Mouse (Mus musculus) kidney, embryonic 16.5 days (tissue): ENCODE results near the gene Faiml. TPM values are rescaled to one million over a fixed set of nuclear protein-coding genes. Genes with fewer than 3 reads are reported as not detected.

ENCODE experiments used
- ATAC-seq: fragments of 200-750 bp; cut with Nextera tagmentation; 2 replicates; pipeline ENCODE4 v1.8.0; 2017; ENCODE audit warnings: moderate TSS enrichment; ENCODE audit not compliant: low FRiP score, low TSS enrichment
- H3K27ac ChIP-seq: fragments of 300-500 bp; sonication (generic); 2 replicates; pipeline ENCODE4 v1.5.1; 2014; ENCODE audit warnings: low read length
- H3K27me3 ChIP-seq: fragments of 300-500 bp; sonication (generic); 2 replicates; pipeline ENCODE4 v1.6.1; 2014; ENCODE audit warnings: low read length, control low read depth, mixed read lengths; ENCODE audit not compliant: insufficient read depth
- H3K36me3 ChIP-seq: fragments of 300-500 bp; sonication (generic); 2 replicates; pipeline ENCODE4 v1.6.1; 2014; ENCODE audit warnings: low read length, control low read depth, mixed read lengths; ENCODE audit not compliant: insufficient read depth
- H3K4me1 ChIP-seq: fragments of 300-500 bp; sonication (generic); 2 replicates; pipeline ENCODE4 v1.6.1; 2014; ENCODE audit warnings: low read length, control low read depth, mixed read lengths; ENCODE audit not compliant: insufficient read depth
- H3K4me2 ChIP-seq: fragments of 300-500 bp; sonication (generic); replicated peaks from 2 replicates; pipeline ENCODE4 v1.6.1; 2014; ENCODE audit warnings: low read depth, low read length
- H3K4me3 ChIP-seq: fragments of 300-500 bp; sonication (generic); 2 replicates; pipeline ENCODE4 v1.5.1; 2014; ENCODE audit warnings: mild to moderate bottlenecking, low read length
- H3K9ac ChIP-seq: fragments of 300-500 bp; sonication (generic); replicated peaks from 2 replicates; pipeline ENCODE4 v1.6.1; 2014; ENCODE audit warnings: low read length
- H3K9me3 ChIP-seq: fragments of 300-500 bp; sonication (generic); 2 replicates; pipeline ENCODE4 v1.6.1; 2016; ENCODE audit warnings: low read length, control low read depth
- WGBS: fragments of 180-500 bp; shearing (Covaris S2); extraction: QIAGEN DNeasy Blood & Tissue Kit; methylation state at CpG from one replicate; pipeline ENCODE4 v1.1.7; 2014; 5-methylcytosine and 5-hydroxymethylcytosine counted together
- polyA plus RNA-seq: library from polyadenylated mRNA; unstranded; fragments of >200 nt; fragmentation: Nextera tagmentation; extraction: Ambion mirVana; gene quantifications from 2 replicates; pipeline ENCODE4 v1.2.1, GENCODE M21; 2015

Faiml gene
- polyA plus RNA-seq, 1 experiment from 2014 or later: not detected

DNA sequence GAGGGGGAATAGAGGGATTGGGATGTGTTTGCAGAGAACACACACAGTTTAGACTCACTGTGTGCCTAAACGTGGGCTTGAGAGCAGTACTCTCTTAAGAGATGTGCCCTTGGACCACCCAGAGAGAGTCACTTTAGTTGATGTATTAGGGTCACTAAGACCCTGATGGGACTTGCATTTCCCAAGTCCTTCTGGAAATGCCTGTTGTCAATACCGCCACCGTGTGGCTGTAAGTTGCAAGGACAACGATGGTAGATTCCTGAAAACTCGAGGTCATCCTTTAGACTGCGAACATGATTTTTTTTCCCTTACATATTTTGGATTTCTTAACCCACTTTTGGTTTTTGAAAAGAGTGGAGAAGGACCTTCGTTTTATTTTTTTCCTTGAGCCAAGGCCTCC is 5.0 kb upstream of the Faiml start:
- Histone ChIP-seq H3K4me1 (peaks cover 7% of the 10 kb centered on the region), H3K36me3 (no peaks in the 10 kb centered on the region), H3K27ac (no peak overlapping the region), H3K27me3 (no peaks in the 10 kb centered on the region), H3K9me3 (no peaks in the 10 kb centered on the region), H3K4me2 (peak overlapping the region; percentile 66; the same call in 1 of the 2 replicates), H3K4me3 (no peak overlapping the region), H3K9ac (no peak overlapping the region)
- ATAC-seq: no peak
- WGBS: 3% methylated on average over 7 of the region's 7 CpGs

GRCm38 (mm10) chr9:99240571-99240970 is 3.5 kb upstream of the Faiml start:
- ATAC-seq: no peak
- H3K27me3 ChIP-seq: no peaks in the 10 kb centered on the region
- H3K36me3 ChIP-seq: no peaks in the 10 kb centered on the region
- no peaks in the 10 kb centered on the region for H3K9me3 ChIP-seq
- WGBS: 41% methylated on average over 5 of the region's 5 CpGs
- no peak overlapping the region for H3K27ac ChIP-seq
- H3K4me2 ChIP-seq: no peak overlapping the region
- peaks cover 7% of the 10 kb centered on the region for H3K4me1 ChIP-seq
- no peak overlapping the region for H3K4me3 ChIP-seq
- H3K9ac ChIP-seq: no peak overlapping the region

GRCm38 (mm10) chr9:99239256-99239655 is 2.2 kb upstream of the Faiml start:
- H3K4me3 ChIP-seq: no peak overlapping the region
- H3K9ac ChIP-seq: no peak overlapping the region
- H3K27me3 ChIP-seq: no peaks in the 10 kb centered on the region
- H3K27ac ChIP-seq: no peak overlapping the region
- ATAC-seq: no peak
- H3K4me2 ChIP-seq: no peak overlapping the region
- H3K36me3 ChIP-seq: no peaks in the 10 kb centered on the region
- WGBS: 85% methylated on average over 1 of the region's 1 CpGs
- peaks cover 7% of the 10 kb centered on the region for H3K4me1 ChIP-seq
- no peaks in the 10 kb centered on the region for H3K9me3 ChIP-seq

GRCm38 (mm10) chr9:99238276-99238675 is 1.2 kb upstream of the Faiml start:
- Histone ChIP-seq H3K9me3 (no peaks in the 10 kb centered on the region), H3K9ac (no peak overlapping the region), H3K36me3 (no peaks in the 10 kb centered on the region), H3K4me1 (peaks cover 7% of the 10 kb centered on the region), H3K27ac (no peak overlapping the region), H3K27me3 (no peaks in the 10 kb centered on the region), H3K4me3 (no peak overlapping the region), H3K4me2 (no peak overlapping the region)
- ATAC-seq: no peak
- 83% methylated on average over 10 of the region's 10 CpGs for WGBS

DNA sequence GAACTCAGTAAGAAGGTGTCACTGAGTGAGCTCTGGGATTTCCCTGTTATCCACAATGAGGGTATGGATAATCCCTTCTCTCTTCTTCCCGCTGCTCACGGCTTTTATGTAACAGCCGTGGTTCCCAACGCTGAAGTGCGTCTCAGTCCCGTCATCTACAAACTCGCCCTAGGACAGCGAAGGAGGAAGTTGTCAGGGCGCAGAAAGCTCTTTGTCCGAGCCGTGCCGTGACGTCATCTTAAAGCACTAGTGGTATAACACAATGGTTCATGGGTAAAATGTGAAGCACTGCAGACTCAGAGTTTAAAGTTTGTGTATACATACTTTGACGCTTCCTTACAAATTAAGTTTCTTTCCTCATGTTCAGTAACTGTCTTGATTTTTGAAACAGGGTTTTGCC is 7.6 kb downstream of the Faiml start:
- Histone ChIP-seq H3K27ac (no peak overlapping the region), H3K4me3 (no peak overlapping the region), H3K9ac (no peak overlapping the region), H3K36me3 (no peaks in the 10 kb centered on the region), H3K4me1 (no peaks in the 10 kb centered on the region), H3K27me3 (no peaks in the 10 kb centered on the region), H3K4me2 (no peak overlapping the region), H3K9me3 (no peaks in the 10 kb centered on the region)
- 86% methylated on average over 14 of the region's 14 CpGs for WGBS
- ATAC-seq: no peak

- Histone ChIP-seq H3K27ac (no peak overlapping the region), H3K4me3 (no peak overlapping the region), H3K4me2 (no peak overlapping the region), H3K9ac (no peak overlapping the region), H3K4me1 (no peaks in the 10 kb centered on the region), H3K27me3 (no peaks in the 10 kb centered on the region), H3K9me3 (no peaks in the 10 kb centered on the region), H3K36me3 (no peaks in the 10 kb centered on the region)
- no peak for ATAC-seq
- WGBS: 76% methylated on average over 3 of the region's 3 CpGs
Observed at GRCm38 (mm10) chr9:99224583-99224982, 12.5 kb downstream of the Faiml start.

GRCm38 (mm10) chr9:99221636-99222035 is 15.4 kb downstream of the Faiml start:
- ATAC-seq: no peak
- H3K4me3 ChIP-seq: no peak overlapping the region
- WGBS: 88% methylated on average over 4 of the region's 4 CpGs
- no peaks in the 10 kb centered on the region for H3K36me3 ChIP-seq
- no peak overlapping the region for H3K27ac ChIP-seq
- no peak overlapping the region for H3K4me2 ChIP-seq
- H3K27me3 ChIP-seq: no peaks in the 10 kb centered on the region
- H3K9me3 ChIP-seq: no peaks in the 10 kb centered on the region
- no peak overlapping the region for H3K9ac ChIP-seq
- no peaks in the 10 kb centered on the region for H3K4me1 ChIP-seq

DNA sequence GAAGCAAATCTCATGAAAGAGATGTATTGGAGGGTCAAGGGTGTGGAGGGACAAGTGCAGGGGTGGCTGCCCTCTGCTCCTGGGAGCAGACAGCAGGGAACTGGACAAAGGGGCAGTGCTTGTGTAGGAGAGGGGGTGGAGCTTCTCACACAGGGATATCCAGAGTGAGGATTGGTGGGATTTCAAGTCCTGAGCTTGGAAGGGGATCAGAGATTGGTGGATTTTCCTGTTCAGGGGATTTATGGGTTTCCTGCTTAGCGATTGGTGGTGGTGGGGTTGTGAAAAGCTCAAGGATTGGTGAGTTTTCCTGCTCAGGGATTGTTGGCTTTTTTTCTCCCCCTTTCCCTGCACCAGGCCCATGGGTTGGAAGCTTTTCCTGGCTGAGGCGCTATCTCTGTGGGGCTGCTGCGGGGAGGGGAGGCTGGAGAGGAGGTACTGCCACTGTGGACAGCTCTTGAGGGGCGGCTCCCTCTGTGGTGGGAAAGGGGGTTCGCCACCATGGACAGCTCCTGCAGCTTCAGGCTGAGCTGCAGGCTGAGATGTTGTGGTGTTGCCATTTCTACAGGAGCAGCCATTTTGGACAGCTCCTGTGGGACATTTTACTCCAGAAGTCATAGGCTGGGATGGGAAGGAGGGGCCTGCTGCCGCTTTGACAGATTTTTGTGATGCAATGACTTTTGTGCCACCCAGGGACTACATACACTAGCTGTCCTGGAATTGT is 18.9 kb downstream of the Faiml start:
- no peaks in the 10 kb centered on the region for H3K36me3 ChIP-seq
- H3K4me3 ChIP-seq: no peak overlapping the region
- no peaks in the 10 kb centered on the region for H3K4me1 ChIP-seq
- H3K27ac ChIP-seq: no peak overlapping the region
- H3K27me3 ChIP-seq: no peaks in the 10 kb centered on the region
- H3K4me2 ChIP-seq: no peak overlapping the region
- no peaks in the 10 kb centered on the region for H3K9me3 ChIP-seq
- H3K9ac ChIP-seq: no peak overlapping the region
- 21% methylated on average over 5 of the region's 6 CpGs for WGBS
- peak; percentile 96 for ATAC-seq

GRCm38 (mm10) chr9:99216182-99216581 is 20.9 kb downstream of the Faiml start:
- Histone ChIP-seq H3K4me1 (no peaks in the 10 kb centered on the region), H3K27me3 (no peaks in the 10 kb centered on the region), H3K36me3 (no peaks in the 10 kb centered on the region), H3K4me2 (no peak overlapping the region), H3K9me3 (no peaks in the 10 kb centered on the region), H3K27ac (no peak overlapping the region), H3K4me3 (no peak overlapping the region), H3K9ac (no peak overlapping the region)
- no peak for ATAC-seq
- WGBS: 73% methylated on average over 2 of the region's 2 CpGs

DNA sequence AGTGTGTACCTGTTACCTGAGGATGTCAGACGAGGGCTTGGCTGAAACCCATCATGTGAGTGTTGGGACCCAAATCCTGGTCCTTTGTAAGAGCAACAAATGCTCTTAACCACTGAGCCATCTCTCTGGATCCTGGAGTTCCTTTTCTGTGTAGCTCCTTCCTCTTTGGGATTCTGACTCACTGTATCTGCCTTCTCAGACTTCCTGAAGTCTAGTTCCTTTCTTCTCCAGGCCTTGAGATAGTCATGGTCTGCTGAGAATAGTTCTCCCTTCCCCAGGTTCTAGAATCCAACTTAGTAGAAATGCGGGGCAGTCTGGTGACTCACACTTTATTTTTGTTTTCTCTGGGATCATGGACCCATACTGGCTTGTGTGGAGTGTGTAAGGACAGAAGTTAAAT is 24.4 kb downstream of the Faiml start:
- H3K27ac ChIP-seq: no peak overlapping the region
- no peaks in the 10 kb centered on the region for H3K36me3 ChIP-seq
- H3K27me3 ChIP-seq: no peaks in the 10 kb centered on the region
- H3K4me3 ChIP-seq: no peak overlapping the region
- no peak for ATAC-seq
- no peak overlapping the region for H3K4me2 ChIP-seq
- no peaks in the 10 kb centered on the region for H3K4me1 ChIP-seq
- WGBS: 68% methylated on average over 2 of the region's 2 CpGs
- H3K9ac ChIP-seq: no peak overlapping the region
- no peaks in the 10 kb centered on the region for H3K9me3 ChIP-seq
